Comparison of ENCODE assay signal across 14 mouse cellular contexts in genomic region chr16:93427264-93427663, GRCm38 (mm10).
"Had no signal": no experiment of that assay in that cellular context is flagged by ENCODE, and none has a peak within 500 bp of the region (broad histone marks: within the 10 kb centered on the region; RNA-seq: fewer than 3 reads in every experiment).

No protein-coding gene starts in this region.

- H3K27ac ChIP-seq: limb, embryonic 12.5 days; liver, embryonic 14.5 days; midbrain, embryonic 10.5 days; neural tube, embryonic 12.5 days; stomach, postnatal 0 days had no signal

- H3K27me3 ChIP-seq: neural tube, embryonic 12.5 days had no signal

- H3K9me3 ChIP-seq: limb, embryonic 12.5 days; midbrain, embryonic 10.5 days; neural tube, embryonic 12.5 days had no signal

- H3K36me3 ChIP-seq: limb, embryonic 12.5 days; midbrain, embryonic 10.5 days; neural tube, embryonic 12.5 days had no signal

- H3K9ac ChIP-seq: limb, embryonic 12.5 days; liver, embryonic 14.5 days; neural tube, embryonic 12.5 days had no signal

- DNase-seq: kidney, adult 8-10 months; kidney, postnatal 25 days; liver; lung, adult 2 months; lung, postnatal 36 days; midbrain, embryonic 14.5 days; thymus, adult 2 months; thymus, postnatal 25 days had no signal

- ATAC-seq: lung, postnatal 0 days had no signal

- H3K4me1 ChIP-seq: neural tube, embryonic 12.5 days had no signal

- H3K4me2 ChIP-seq: limb, embryonic 12.5 days; neural tube, embryonic 12.5 days had no signal

- H3K4me3 ChIP-seq: limb, embryonic 12.5 days; midbrain, embryonic 10.5 days; neural tube, embryonic 12.5 days had no signal
